Mouse (Mus musculus): ENCODE results near the gene Pfkfb4. TPM values are rescaled to one million over a fixed set of nuclear protein-coding genes. Genes with fewer than 3 reads are reported as not detected.

Gene Pfkfb4
- polyA plus RNA-seq, 1 experiment from 2014 or later, result 7.4 TPM

DNA sequence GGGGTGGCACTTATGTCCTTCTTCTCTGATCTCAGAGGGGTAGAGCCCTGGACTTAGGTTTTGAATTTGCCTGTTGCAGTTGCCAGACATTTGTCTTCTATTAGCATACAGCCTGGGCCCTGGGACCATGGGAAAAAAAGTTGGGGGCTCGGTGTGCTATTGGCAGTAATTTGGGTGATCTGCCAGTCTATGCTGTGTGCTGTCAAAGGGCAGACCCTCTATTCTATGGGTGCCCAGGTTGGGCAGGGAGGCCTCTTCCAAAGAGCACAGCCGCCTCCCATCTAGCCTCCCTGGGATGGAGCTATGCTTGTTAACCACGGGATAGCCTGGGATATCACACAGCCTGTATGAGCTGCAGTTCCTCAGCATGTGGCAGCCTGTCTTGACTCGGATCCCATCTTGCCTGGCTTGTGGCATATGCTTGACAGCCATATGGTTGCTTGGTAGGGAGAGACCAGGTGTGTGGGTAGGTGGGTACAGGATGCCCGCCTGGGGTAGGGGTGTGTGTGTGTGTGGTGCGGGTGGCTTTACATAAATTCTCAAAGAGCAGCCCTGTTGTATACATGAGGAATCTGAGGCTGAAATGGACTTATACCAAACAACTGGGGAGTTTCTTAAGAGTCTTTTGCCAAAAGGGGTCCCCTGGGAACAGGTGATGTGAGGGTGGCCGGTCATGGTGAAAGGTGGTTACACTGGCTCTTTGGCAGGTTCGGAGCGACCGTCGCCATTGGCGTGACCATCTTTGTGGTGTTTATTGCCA lies 63.9 kb downstream of the Pfkfb4 start:
- peak overlapping the region; percentile 62 for H3K27ac ChIP-seq (ENCODE audit: low read depth, low read length)
- H3K36me3 ChIP-seq (ENCODE audit: control insufficient read depth, insufficient read depth, low read length), result peaks cover 18% of the 10 kb centered on the region
- H3K4me2 ChIP-seq, result peak overlapping the region; percentile 64
- H3K9ac ChIP-seq (ENCODE audit: low read depth, low read length), result peak overlapping the region; percentile 59
- no peaks in the 10 kb centered on the region for H3K27me3 ChIP-seq (replicated peaks; ENCODE audit: control insufficient read depth, insufficient read depth, low read length)
- peak overlapping the region; percentile 35 for H3K4me3 ChIP-seq (ENCODE audit: low read depth, low read length)
- H3K9me3 ChIP-seq (ENCODE audit: control insufficient read depth, low read length), result no peaks in the 10 kb centered on the region
- peaks cover 20% of the 10 kb centered on the region for H3K4me1 ChIP-seq (replicated peaks; ENCODE audit: control insufficient read depth, insufficient read depth, low read length)
- DNase-seq (ENCODE audit: low spot score) (no peak), ATAC-seq (replicated peaks; ENCODE audit: low FRiP score) (no peak)
- 92% methylated on average over 12 of the region's 12 CpGs for WGBS

DNA sequence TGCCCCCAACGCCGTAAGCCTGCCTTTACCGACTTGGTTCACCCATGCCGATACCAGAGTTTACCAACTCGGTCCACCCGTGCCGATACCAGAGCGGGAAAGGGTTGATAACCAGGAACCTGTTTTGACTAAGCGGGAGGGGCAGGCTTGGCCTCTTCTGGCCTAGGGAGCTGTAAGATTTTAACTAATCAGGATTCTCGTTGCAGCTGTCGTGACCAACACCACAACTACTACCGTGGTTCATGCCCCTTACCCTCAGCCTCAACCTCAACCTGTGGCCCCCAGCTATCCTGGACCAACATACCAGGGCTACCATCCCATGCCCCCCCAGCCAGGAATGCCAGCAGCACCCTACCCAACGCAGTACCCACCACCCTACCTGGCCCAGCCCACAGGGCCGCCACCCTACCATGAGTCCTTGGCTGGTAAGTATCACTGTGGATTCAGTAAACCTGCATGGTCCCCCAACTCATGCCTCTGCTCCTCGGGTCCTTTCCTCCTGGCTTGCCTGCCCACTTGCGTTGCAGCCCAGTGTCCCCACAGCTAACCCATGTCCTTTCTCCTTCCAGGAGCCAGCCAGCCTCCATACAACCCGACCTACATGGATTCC lies 64.6 kb downstream of the Pfkfb4 start:
- Histone ChIP-seq H3K36me3 (ENCODE audit: control insufficient read depth, insufficient read depth, low read length) (peaks cover 18% of the 10 kb centered on the region), H3K4me3 (ENCODE audit: low read depth, low read length) (no peak overlapping the region), H3K4me1 (replicated peaks; ENCODE audit: control insufficient read depth, insufficient read depth, low read length) (peaks cover 20% of the 10 kb centered on the region), H3K27ac (ENCODE audit: low read depth, low read length) (no peak overlapping the region), H3K27me3 (replicated peaks; ENCODE audit: control insufficient read depth, insufficient read depth, low read length) (no peaks in the 10 kb centered on the region), H3K9me3 (ENCODE audit: control insufficient read depth, low read length) (no peaks in the 10 kb centered on the region), H3K9ac (ENCODE audit: low read depth, low read length) (no peak overlapping the region), H3K4me2 (no peak overlapping the region; the same call in 1 of the 2 replicates)
- ATAC-seq (replicated peaks; ENCODE audit: low FRiP score), result no peak
- 88% methylated on average over 17 of the region's 17 CpGs for WGBS
- no peak for DNase-seq (ENCODE audit: low spot score)

DNA sequence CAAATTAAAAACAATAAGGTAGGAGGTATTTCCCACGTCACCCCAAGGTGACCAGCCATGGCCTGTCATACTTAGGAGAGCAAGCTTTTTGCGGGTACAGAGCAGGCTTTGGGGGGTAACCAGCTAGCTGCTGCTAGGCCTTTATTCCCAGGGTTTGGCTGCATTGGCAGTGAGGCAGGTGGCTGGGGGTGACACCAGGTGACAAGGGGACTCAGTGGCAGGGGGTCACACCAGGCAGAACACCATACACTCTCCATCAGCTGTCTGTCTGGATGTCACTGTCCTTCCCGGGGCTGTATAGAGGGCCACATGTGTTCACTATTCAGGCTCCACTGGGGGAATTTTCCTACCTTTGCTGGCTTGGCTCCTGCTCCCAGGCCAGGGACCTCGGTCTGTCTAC lies 65.3 kb downstream of the Pfkfb4 start:
- 86% methylated on average over 4 of the region's 4 CpGs for WGBS
- H3K4me2 ChIP-seq, result no peak overlapping the region

GRCm38 (mm10) chr9:109057543-109057942 lies 66.0 kb downstream of the Pfkfb4 start:
- Histone ChIP-seq H3K27me3 (replicated peaks; ENCODE audit: control insufficient read depth, insufficient read depth, low read length) (no peaks in the 10 kb centered on the region), H3K27ac (ENCODE audit: low read depth, low read length) (no peak overlapping the region), H3K9ac (ENCODE audit: low read depth, low read length) (no peak overlapping the region), H3K4me3 (ENCODE audit: low read depth, low read length) (no peak overlapping the region), H3K36me3 (ENCODE audit: control insufficient read depth, insufficient read depth, low read length) (peaks cover 18% of the 10 kb centered on the region), H3K4me2 (peak overlapping the region; percentile 12; the same call in 1 of the 2 replicates), H3K9me3 (ENCODE audit: control insufficient read depth, low read length) (no peaks in the 10 kb centered on the region), H3K4me1 (replicated peaks; ENCODE audit: control insufficient read depth, insufficient read depth, low read length) (peaks cover 20% of the 10 kb centered on the region)
- WGBS, result 90% methylated on average over 5 of the region's 5 CpGs
- ATAC-seq (replicated peaks; ENCODE audit: low FRiP score) (no peak), DNase-seq (ENCODE audit: low spot score) (no peak)

More for the DNA sequence above, 65.3 kb downstream of the Pfkfb4 start:
- no peak overlapping the region for H3K9ac ChIP-seq (ENCODE audit: low read depth, low read length)
- no peak overlapping the region for H3K27ac ChIP-seq (ENCODE audit: low read depth, low read length)
- no peak for ATAC-seq (replicated peaks; ENCODE audit: low FRiP score)
- no peak for DNase-seq (ENCODE audit: low spot score)
- no peak overlapping the region for H3K4me3 ChIP-seq (ENCODE audit: low read depth, low read length)
- peaks cover 19% of the 10 kb centered on the region for H3K36me3 ChIP-seq (ENCODE audit: control insufficient read depth, insufficient read depth, low read length)
- H3K27me3 ChIP-seq (replicated peaks; ENCODE audit: control insufficient read depth, insufficient read depth, low read length), result no peaks in the 10 kb centered on the region
- peaks cover 20% of the 10 kb centered on the region for H3K4me1 ChIP-seq (replicated peaks; ENCODE audit: control insufficient read depth, insufficient read depth, low read length)
- no peaks in the 10 kb centered on the region for H3K9me3 ChIP-seq (ENCODE audit: control insufficient read depth, low read length)

DNA sequence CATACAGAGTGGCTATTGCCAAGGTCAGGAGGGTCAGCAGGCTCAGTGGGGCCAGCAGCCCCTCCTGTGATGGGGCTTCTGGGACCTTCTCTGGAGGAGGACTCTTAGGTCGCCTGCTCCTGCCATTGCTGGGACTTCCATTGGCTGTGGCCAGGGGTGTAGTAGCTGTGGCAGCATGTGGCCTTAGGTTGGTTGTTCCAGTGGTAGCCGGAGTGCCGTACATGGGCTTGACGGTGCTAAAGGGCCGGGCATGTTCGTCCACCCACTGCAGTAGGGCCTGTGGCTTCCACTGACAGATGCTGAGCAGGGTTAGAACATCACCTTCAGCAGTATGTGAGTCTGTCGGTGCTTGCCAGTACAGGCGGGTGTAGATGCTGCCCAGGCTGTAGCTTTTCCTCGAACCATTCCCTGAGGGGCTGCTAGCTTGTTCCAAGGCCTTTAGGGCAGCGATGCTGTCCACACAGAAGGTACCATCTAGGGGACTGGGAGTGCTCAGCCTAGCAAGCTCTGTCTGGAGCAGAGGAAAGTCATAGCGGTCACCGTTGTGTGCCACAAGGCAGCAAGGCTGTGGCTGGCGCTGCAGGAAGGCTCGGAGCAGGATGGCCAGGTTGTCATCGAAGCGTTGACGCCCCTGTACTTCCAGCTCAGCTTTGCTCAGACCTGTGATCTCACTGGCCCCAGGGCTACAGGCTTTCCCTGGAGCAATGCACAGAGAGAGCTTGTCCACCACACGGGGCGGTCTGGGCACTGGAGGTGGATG lies 66.6 kb downstream of the Pfkfb4 start:
- Histone ChIP-seq H3K27ac (ENCODE audit: low read depth, low read length) (peak overlapping the region; percentile 85; the same call in 1 of the 2 replicates), H3K4me1 (replicated peaks; ENCODE audit: control insufficient read depth, insufficient read depth, low read length) (peaks cover 20% of the 10 kb centered on the region), H3K4me2 (peak overlapping the region; percentile 79), H3K4me3 (ENCODE audit: low read depth, low read length) (peak overlapping the region; percentile 49), H3K27me3 (replicated peaks; ENCODE audit: control insufficient read depth, insufficient read depth, low read length) (no peaks in the 10 kb centered on the region), H3K9ac (ENCODE audit: low read depth, low read length) (peak overlapping the region; percentile 64), H3K9me3 (ENCODE audit: control insufficient read depth, low read length) (no peaks in the 10 kb centered on the region), H3K36me3 (ENCODE audit: control insufficient read depth, insufficient read depth, low read length) (peaks cover 20% of the 10 kb centered on the region)
- 92% methylated on average over 19 of the region's 19 CpGs for WGBS
- DNase-seq (ENCODE audit: low spot score) (no peak), ATAC-seq (replicated peaks; ENCODE audit: low FRiP score) (no peak)

- 10% methylated on average over 15 of the region's 15 CpGs for WGBS
- H3K4me3 ChIP-seq (ENCODE audit: low read depth, low read length), result peak within 1 kb of the TSS; percentile 49
- peaks cover 19% of the 10 kb centered on the region for H3K4me1 ChIP-seq (replicated peaks; ENCODE audit: control insufficient read depth, insufficient read depth, low read length)
- peak; percentile 85 for DNase-seq (ENCODE audit: low spot score)
- peaks cover 23% of the 10 kb centered on the region for H3K36me3 ChIP-seq (ENCODE audit: control insufficient read depth, insufficient read depth, low read length)
- no peaks in the 10 kb centered on the region for H3K27me3 ChIP-seq (replicated peaks; ENCODE audit: control insufficient read depth, insufficient read depth, low read length)
- ATAC-seq (replicated peaks; ENCODE audit: low FRiP score), result peak; percentile 94
- no peaks in the 10 kb centered on the region for H3K9me3 ChIP-seq (ENCODE audit: control insufficient read depth, low read length)
- peak within 1 kb of the TSS; percentile 85 for H3K27ac ChIP-seq (ENCODE audit: low read depth, low read length)
- peak within 1 kb of the TSS; percentile 64 for H3K9ac ChIP-seq (ENCODE audit: low read depth, low read length)
- H3K4me2 ChIP-seq, result peak within 1 kb of the TSS; percentile 79
Observed at GRCm38 (mm10) chr9:109059136-109059903, 67.7 kb downstream of the Pfkfb4 start, which contains the start of gene Trex1. Gene Trex1, minus strand, starts transcription at chr9:109059734.

- H3K4me3 ChIP-seq (ENCODE audit: low read depth, low read length), result no peak overlapping the region
- DNase-seq (ENCODE audit: low spot score), result no peak
- 88% methylated on average over 16 of the region's 16 CpGs for WGBS
- no peak for ATAC-seq (replicated peaks; ENCODE audit: low FRiP score)
- H3K9ac ChIP-seq (ENCODE audit: low read depth, low read length), result no peak overlapping the region
- H3K27me3 ChIP-seq (replicated peaks; ENCODE audit: control insufficient read depth, insufficient read depth, low read length), result no peaks in the 10 kb centered on the region
- peaks cover 12% of the 10 kb centered on the region for H3K4me1 ChIP-seq (replicated peaks; ENCODE audit: control insufficient read depth, insufficient read depth, low read length)
- H3K27ac ChIP-seq (ENCODE audit: low read depth, low read length), result no peak overlapping the region
- H3K9me3 ChIP-seq (ENCODE audit: control insufficient read depth, low read length), result no peaks in the 10 kb centered on the region
- H3K36me3 ChIP-seq (ENCODE audit: control insufficient read depth, insufficient read depth, low read length), result peaks cover 29% of the 10 kb centered on the region
- H3K4me2 ChIP-seq, result no peak overlapping the region
Observed at GRCm38 (mm10) chr9:109060184-109060897, 68.8 kb downstream of the Pfkfb4 start.
